Mouse (Mus musculus) ES-E14 (cell line): Measurements from ENCODE around the gene Tuba1a. TPM values are rescaled to one million over a fixed set of nuclear protein-coding genes. Genes with fewer than 3 reads are reported as not detected.

Experiments used
- DNase-seq: peaks from one replicate; pipeline ENCODE4 v3.0.0-alpha.2; 2013; ENCODE audit warnings: low read depth, low spot score
- H3K27ac ChIP-seq: 2 replicates; pipeline ENCODE4 v1.5.1; 2012; ENCODE audit warnings: low read depth, mild to moderate bottlenecking, low read length, moderate library complexity, mixed read lengths; ENCODE audit not compliant: poor library complexity, insufficient read depth, severe bottlenecking
- H3K36me3 ChIP-seq: 2 replicates; pipeline ENCODE4 v1.6.1; 2012; ENCODE audit warnings: mild to moderate bottlenecking, low read length, moderate library complexity, mixed read lengths; ENCODE audit not compliant: control insufficient read depth, poor library complexity, insufficient read depth, severe bottlenecking
- H3K4me1 ChIP-seq, 2 experiments: fragments of 150-350 bp in 1 of 2; sonication (generic) in 1 of 2; 2 replicates each; pipeline ENCODE4 v1.6.1; 2012; ENCODE audit warnings: low read length in 2 of 2, mild to moderate bottlenecking in 1 of 2, mixed read lengths in 1 of 2; ENCODE audit not compliant: control insufficient read depth in 2 of 2, insufficient read depth in 2 of 2, poor library complexity in 1 of 2
- H3K4me3 ChIP-seq, 2 experiments: fragments of 150-350 bp in 1 of 2; sonication (generic) in 1 of 2; 2 replicates each; pipeline ENCODE4 v1.5.1; 2012; ENCODE audit warnings: low read length in 2 of 2, low read depth in 1 of 2, mild to moderate bottlenecking in 1 of 2, mixed read lengths in 1 of 2; ENCODE audit not compliant: insufficient read depth in 1 of 2, poor library complexity in 1 of 2, severe bottlenecking in 1 of 2
- H3K9ac ChIP-seq: 2 replicates; pipeline ENCODE4 v1.6.1; 2012; ENCODE audit warnings: low read depth, mild to moderate bottlenecking, low read length, mixed read lengths; ENCODE audit not compliant: poor library complexity, insufficient read depth, severe bottlenecking
- H3K9me3 ChIP-seq: fragments of 150-350 bp; sonication (generic); 2 replicates; pipeline ENCODE4 v1.6.1; 2012; ENCODE audit warnings: low read depth, mild to moderate bottlenecking, low read length; ENCODE audit not compliant: control insufficient read depth, insufficient read depth
- CHD2 ChIP-seq: IDR thresholded peaks from 2 replicates; pipeline ENCODE4 v1.6.1; 2014; ENCODE audit warnings: mild to moderate bottlenecking, low read depth, low read length, inconsistent platforms
- HCFC1 ChIP-seq: IDR thresholded peaks from 2 replicates; pipeline ENCODE4 v1.6.1; 2012; ENCODE audit warnings: low read length, inconsistent platforms, borderline replicate concordance; ENCODE audit not compliant: insufficient read depth
- MAFK ChIP-seq: IDR thresholded peaks from 2 replicates; pipeline ENCODE4 v1.6.1; 2014; ENCODE audit warnings: mild to moderate bottlenecking, low read depth, low read length, inconsistent platforms; ENCODE audit not compliant: insufficient read depth
- ZC3H11A ChIP-seq: IDR thresholded peaks from 2 replicates; pipeline ENCODE4 v1.6.1; 2012; ENCODE audit warnings: low read depth, mild to moderate bottlenecking, inconsistent platforms, low read length, borderline replicate concordance
- ZNF384 ChIP-seq: IDR thresholded peaks from 2 replicates; pipeline ENCODE4 v1.6.1; 2012; ENCODE audit warnings: low read depth, low read length, inconsistent platforms
- in situ Hi-C, 2 experiments: fragments of 600-800 bp; cut with MboI; formaldehyde crosslinking; loops; one replicate each; pipeline ENCODE4 v1.15.1; 2025; ENCODE audit warnings: low sequenced_read_pairs in 2 of 2, inconsistent platforms in 1 of 2; ENCODE audit not compliant: unreplicated experiment in 2 of 2
- total RNA-seq: library from RNA; depleted of rRNA; stranded (reverse); fragments of 300-350 nt; gene quantifications from 2 replicates; pipeline ENCODE4 v1.2.3, GENCODE M21; 2012; rRNA removed

Gene Tuba1a
- 595 and 862 TPM in 2 replicates for total RNA-seq

- H3K4me3 ChIP-seq: peak within 1 kb of the TSS; percentile 78 to 91
- in situ Hi-C loops: no loop called here
- TF ChIP-seq ZC3H11A (no peak), MAFK (no peak)
- H3K9ac ChIP-seq: peak within 1 kb of the TSS; percentile 85
- H3K27ac ChIP-seq: peak within 1 kb of the TSS; percentile 86
- DNase-seq: peak; percentile 98
- H3K9me3 ChIP-seq: no peaks in the 10 kb centered on the region
- peaks cover 7% of the 10 kb centered on the region in 2 experiments; a peak in 3 of 4 replicates for H3K4me1 ChIP-seq
- peaks cover 10% of the 10 kb centered on the region for H3K36me3 ChIP-seq
Measured at GRCm38 (mm10) chr15:98953401-98954356, at the start of gene Tuba1a, which contains the start of gene Gm49450. Tuba1a (minus strand) TSS chr15:98953703. Gm49450 (minus strand) TSS chr15:98953551.

- no peak for TF ChIP-seq ZNF384
- peak; percentile 97 for TF ChIP-seq MAFK
- no peak for TF ChIP-seq ZC3H11A
- Histone ChIP-seq H3K27ac (peak overlapping the region; percentile 35; the same call in 1 of the 2 replicates), H3K9me3 (no peaks in the 10 kb centered on the region), H3K36me3 (no peaks in the 10 kb centered on the region), H3K4me3 (peak overlapping the region; percentile 14 to 24; a peak in 3 of 4 replicates), H3K9ac (peak overlapping the region; percentile 70; the same call in 1 of the 2 replicates), H3K4me1 (peaks cover 0 to 31% of the 10 kb centered on the region in 2 experiments; a peak in 3 of 4 replicates)
- DNase-seq: no peak
- in situ Hi-C loops: no loop called here
Measured at GRCm38 (mm10) chr15:99001451-99001931, 48.0 kb upstream of the Tuba1a start.

DNA sequence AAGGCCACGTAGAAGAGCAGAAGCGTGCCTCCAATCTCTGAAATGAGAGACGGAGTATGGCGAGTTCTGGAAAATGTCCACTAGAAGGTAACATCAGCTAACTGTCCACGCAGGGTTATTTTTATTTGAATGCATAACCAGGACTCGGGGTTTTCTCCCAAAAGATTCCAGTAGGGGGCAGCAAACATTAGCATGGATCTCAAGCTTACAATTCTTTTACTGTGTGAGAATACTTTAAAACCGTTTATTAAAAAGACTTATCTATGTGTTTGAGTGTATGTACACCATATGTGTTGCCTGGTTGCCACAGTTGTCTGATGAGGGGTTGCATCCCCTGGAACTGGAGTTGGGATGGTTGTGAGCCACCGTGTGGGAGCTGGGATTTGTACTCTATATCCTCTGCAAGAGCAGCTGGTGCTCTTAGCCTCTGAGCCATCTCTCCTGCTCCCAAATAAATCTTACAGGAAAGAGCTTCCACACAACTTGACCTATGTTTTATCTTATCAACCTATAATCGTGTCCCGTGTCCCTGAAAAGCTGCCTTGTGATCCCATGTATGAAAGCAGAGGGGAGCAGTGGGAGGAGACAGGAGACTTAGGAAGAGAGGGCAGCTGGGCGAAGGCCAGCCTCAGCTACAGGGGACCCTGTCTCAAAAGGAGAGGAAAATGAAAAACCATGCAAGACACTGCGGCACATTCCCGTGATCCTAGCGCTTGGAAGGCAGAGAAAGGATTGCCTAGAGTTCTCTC is 47.2 kb upstream of the Tuba1a start:
- H3K9me3 ChIP-seq: no peaks in the 10 kb centered on the region
- H3K9ac ChIP-seq: peak overlapping the region; percentile 12; the same call in 1 of the 2 replicates
- in situ Hi-C loops: no loop called here
- DNase-seq: no peak
- no peak overlapping the region; a peak in 1 of 4 replicates for H3K4me3 ChIP-seq
- TF ChIP-seq ZC3H11A (no peak), ZNF384 (no peak), CHD2 (no peak), HCFC1 (no peak), MAFK (no peak)
- H3K27ac ChIP-seq: peak overlapping the region; percentile 51
- H3K36me3 ChIP-seq: no peaks in the 10 kb centered on the region
- peaks cover 0 to 31% of the 10 kb centered on the region in 2 experiments; a peak in 3 of 4 replicates for H3K4me1 ChIP-seq

DNA sequence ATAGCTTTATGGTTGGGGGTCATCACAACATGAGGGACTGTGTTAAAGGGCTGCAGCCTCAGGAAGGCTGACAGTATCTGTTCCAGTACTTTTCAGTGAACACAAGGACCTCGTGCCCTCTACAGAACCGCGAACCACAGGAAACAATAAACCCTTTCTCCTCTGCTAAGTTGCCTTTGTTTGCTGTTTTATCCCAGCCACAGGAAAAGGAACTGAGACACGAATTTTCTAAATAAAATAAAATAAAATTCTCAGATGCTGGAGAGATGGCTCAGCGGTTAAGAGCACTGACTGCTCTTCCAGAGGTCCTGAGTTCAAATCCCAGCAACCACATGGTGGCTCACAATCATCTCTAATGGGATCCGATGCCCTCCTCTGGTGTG is 45.3 kb upstream of the Tuba1a start:
- DNase-seq: no peak
- Histone ChIP-seq H3K4me3 (no peak overlapping the region), H3K4me1 (peaks cover 0 to 33% of the 10 kb centered on the region in 2 experiments; a peak in 3 of 4 replicates), H3K36me3 (no peaks in the 10 kb centered on the region), H3K27ac (no peak overlapping the region; the same call in 1 of the 2 replicates), H3K9me3 (no peaks in the 10 kb centered on the region), H3K9ac (no peak overlapping the region)
- TF ChIP-seq HCFC1 (no peak), ZC3H11A (no peak), MAFK (no peak)
- in situ Hi-C loops: no loop called here
